Mouse (Mus musculus) C2C12 (cell line): ENCODE data around the gene Hyou1. TPM values are rescaled to one million over a fixed set of nuclear protein-coding genes. Genes with fewer than 3 reads are reported as not detected.

Experiments
- H3K27me3 ChIP-seq: one replicate; pipeline ENCODE4 v1.6.1; 2011; ENCODE audit not compliant: control insufficient read depth, insufficient read depth, insufficient read length
- H3K36me3 ChIP-seq: one replicate; pipeline ENCODE4 v1.6.1; 2011; ENCODE audit not compliant: control insufficient read depth, insufficient read depth
- H3K4me3 ChIP-seq: one replicate; pipeline ENCODE4 v1.5.1; 2011; ENCODE audit warnings: mild to moderate bottlenecking, control low read depth; ENCODE audit not compliant: poor library complexity, insufficient read depth, severe bottlenecking
- H3K79me2 ChIP-seq: one replicate; pipeline ENCODE4 v1.6.1; 2011; ENCODE audit not compliant: control insufficient read depth, insufficient read depth
- H3K79me3 ChIP-seq: one replicate; pipeline ENCODE4 v1.6.1; 2011; ENCODE audit warnings: low read depth, control low read depth
- H3ac ChIP-seq: one replicate; pipeline ENCODE3; 2011; ENCODE audit warnings: low read depth; ENCODE audit not compliant: control insufficient read depth, insufficient read length
- CEBPB ChIP-seq: IDR thresholded peaks from one replicate; pipeline ENCODE4 v1.6.1; 2011; ENCODE audit warnings: low read depth, mild to moderate bottlenecking, control low read depth, moderate library complexity
- CTCF ChIP-seq: IDR thresholded peaks from one replicate; pipeline ENCODE4 v1.5.1; 2011; ENCODE audit not compliant: control insufficient read depth, insufficient read depth, insufficient read length
- FOSL1 ChIP-seq: IDR thresholded peaks from one replicate; pipeline ENCODE4 v1.8.0; 2011; ENCODE audit warnings: mild to moderate bottlenecking, low read length; ENCODE audit not compliant: poor library complexity, insufficient read depth, severe bottlenecking
- MAX ChIP-seq: IDR thresholded peaks from one replicate; pipeline ENCODE4 v1.6.1; 2011; ENCODE audit warnings: mild to moderate bottlenecking, control low read depth
- MYOD1 ChIP-seq: IDR thresholded peaks from one replicate; pipeline ENCODE4 v1.6.1; 2011; ENCODE audit warnings: low read depth; ENCODE audit not compliant: control insufficient read depth, insufficient read length
- MYOG ChIP-seq: IDR thresholded peaks from one replicate; pipeline ENCODE4 v1.6.1; 2011; ENCODE audit not compliant: control insufficient read depth, insufficient read length; ENCODE audit errors: extremely low read depth
- USF1 ChIP-seq: IDR thresholded peaks from one replicate; pipeline ENCODE4 v1.6.1; 2011; ENCODE audit warnings: low read depth, mild to moderate bottlenecking, control low read depth, moderate library complexity
- polyA plus RNA-seq: library from polyadenylated mRNA; unstranded; fragments of >200 nt; fragmentation: generic; extraction: Trizol; gene quantifications from one replicate; pipeline ENCODE4 v1.2.1, GENCODE M21; 2012; ENCODE audit warnings: missing spikeins

Gene Hyou1
- polyA plus RNA-seq, 1 experiment = 68.3 TPM

GRCm38 (mm10) chr9:44396684-44397411 lies 17.6 kb downstream of the Hyou1 start, which contains the start of gene Slc37a4:
TSS of gene Slc37a4 (plus strand) at chr9:44396852.
- Histone ChIP-seq H3K79me3 (no peaks in the 10 kb centered on the region), H3K4me3 (peak within 1 kb of the TSS; percentile 50), H3K79me2 (no peaks in the 10 kb centered on the region), H3K36me3 (peaks cover 9% of the 10 kb centered on the region), H3ac (peak within 1 kb of the TSS; percentile 76), H3K27me3 (no peaks in the 10 kb centered on the region)
- TF ChIP-seq FOSL1 = no peak
- peak; percentile 8 for TF ChIP-seq MAX
- no peak for TF ChIP-seq CEBPB
- no peak for TF ChIP-seq MYOG
- TF ChIP-seq MYOD1 = no peak
- no peak for TF ChIP-seq CTCF
- TF ChIP-seq USF1 = peak; percentile 97

GRCm38 (mm10) chr9:44398087-44398486 lies 18.8 kb downstream of the Hyou1 start:
- Histone ChIP-seq H3K36me3 (peaks cover 18% of the 10 kb centered on the region), H3ac (no peak overlapping the region), H3K79me3 (no peaks in the 10 kb centered on the region), H3K79me2 (no peaks in the 10 kb centered on the region), H3K4me3 (no peak overlapping the region), H3K27me3 (no peaks in the 10 kb centered on the region)
- TF ChIP-seq CEBPB = no peak
- TF ChIP-seq FOSL1 = no peak
- TF ChIP-seq USF1 = no peak
- TF ChIP-seq MYOG = no peak
- no peak for TF ChIP-seq MAX
- no peak for TF ChIP-seq CTCF
- TF ChIP-seq MYOD1 = no peak

GRCm38 (mm10) chr9:44398551-44398950 lies 19.3 kb downstream of the Hyou1 start:
- H3K79me2 ChIP-seq = no peaks in the 10 kb centered on the region
- no peak overlapping the region for H3ac ChIP-seq
- TF ChIP-seq CEBPB (no peak), MYOG (no peak), USF1 (no peak), MYOD1 (no peak), CTCF (no peak), FOSL1 (no peak), MAX (no peak)
- H3K36me3 ChIP-seq = peaks cover 20% of the 10 kb centered on the region
- H3K79me3 ChIP-seq = no peaks in the 10 kb centered on the region
- no peak overlapping the region for H3K4me3 ChIP-seq
- no peaks in the 10 kb centered on the region for H3K27me3 ChIP-seq

GRCm38 (mm10) chr9:44399114-44399794 lies 20.0 kb downstream of the Hyou1 start:
- Histone ChIP-seq H3K4me3 (no peak overlapping the region), H3K36me3 (peaks cover 27% of the 10 kb centered on the region), H3K79me3 (peaks cover under 1% of the 10 kb centered on the region), H3ac (no peak overlapping the region), H3K79me2 (no peaks in the 10 kb centered on the region), H3K27me3 (no peaks in the 10 kb centered on the region)
- no peak for TF ChIP-seq CEBPB
- TF ChIP-seq USF1 = no peak
- no peak for TF ChIP-seq MYOD1
- TF ChIP-seq MAX = no peak
- TF ChIP-seq MYOG = no peak
- TF ChIP-seq CTCF = no peak

- Histone ChIP-seq H3K4me3 (no peak overlapping the region), H3K79me2 (peaks cover 3% of the 10 kb centered on the region), H3K27me3 (no peaks in the 10 kb centered on the region), H3K36me3 (peaks cover 32% of the 10 kb centered on the region), H3ac (no peak overlapping the region), H3K79me3 (peaks cover 2% of the 10 kb centered on the region)
- no peak for TF ChIP-seq CEBPB
- TF ChIP-seq USF1 = no peak
- TF ChIP-seq MAX = no peak
Measured at GRCm38 (mm10) chr9:44399795-44400114, 20.5 kb downstream of the Hyou1 start.

- no peaks in the 10 kb centered on the region for H3K27me3 ChIP-seq
- TF ChIP-seq CTCF (no peak), USF1 (no peak), MYOD1 (no peak), FOSL1 (no peak), MYOG (no peak), CEBPB (no peak), MAX (no peak)
- H3ac ChIP-seq = no peak overlapping the region
- peaks cover 42% of the 10 kb centered on the region for H3K36me3 ChIP-seq
- peaks cover 17% of the 10 kb centered on the region for H3K79me2 ChIP-seq
- no peak overlapping the region for H3K4me3 ChIP-seq
- peaks cover 8% of the 10 kb centered on the region for H3K79me3 ChIP-seq
Measured at GRCm38 (mm10) chr9:44401081-44401480, 21.8 kb downstream of the Hyou1 start.
